Mouse (Mus musculus): ENCODE measurements around the gene Slc22a18. TPM values are rescaled to one million over a fixed set of nuclear protein-coding genes. Genes with fewer than 3 reads are reported as not detected.
"Not testable (repeated sequence)": the region's sequence is repeated elsewhere in the genome, so short reads cannot be mapped to it uniquely, and the experiment has no call there.

Slc22a18 gene
- polyA plus RNA-seq, 1 experiment from 2014 or later: 18.6 TPM

DNA sequence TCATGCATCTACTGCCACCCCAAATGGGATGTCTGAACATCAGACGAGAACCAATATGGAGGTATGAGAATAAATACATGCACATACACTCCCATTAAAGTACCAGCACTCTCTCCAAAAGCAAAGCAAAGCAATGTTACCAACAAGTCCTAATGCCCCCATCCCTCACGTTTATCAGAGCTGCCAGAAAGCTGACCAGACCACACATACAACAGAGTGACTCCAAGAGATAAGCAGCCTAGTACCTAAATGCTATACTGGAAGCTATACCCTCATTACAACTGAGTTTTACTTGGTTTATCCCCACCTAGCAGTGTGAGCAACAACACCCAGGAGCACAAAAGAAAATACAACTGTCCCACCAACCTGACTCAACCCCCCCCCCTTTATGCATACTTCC is 59.7 kb downstream of the Slc22a18 start:
- Histone ChIP-seq H3K9ac (replicated peaks) (no peak overlapping the region), H3K4me2 (ENCODE audit: low read depth, low read length) (peak overlapping the region; percentile 29; the same call in 1 of the 2 replicates), H3K9me3 (ENCODE audit: low read length) (no peaks in the 10 kb centered on the region), H3K27me3 (ENCODE audit: insufficient read depth, low read length) (no peaks in the 10 kb centered on the region), H3K36me3 (replicated peaks; ENCODE audit: insufficient read depth, low read length) (peaks cover 95% of the 10 kb centered on the region), H3K4me1 (ENCODE audit: insufficient read depth) (peaks cover 9% of the 10 kb centered on the region; the same call in 1 of the 2 replicates), H3K27ac (ENCODE audit: low read depth) (peak overlapping the region; percentile 18; the same call in 1 of the 2 replicates), H3K4me3 (ENCODE audit: low read depth, low read length) (no peak overlapping the region)
- DNase-seq: no peak
- peak; percentile 83 for ATAC-seq
- peak; percentile 91 for TF ChIP-seq EP300 (IDR thresholded peaks at IDR 0.05; ENCODE audit: low read depth)
- TF ChIP-seq CTCF (IDR thresholded peaks at IDR 0.05; ENCODE audit: low read depth): no peak
- 45% methylated on average over 2 of the region's 2 CpGs for WGBS (ENCODE audit: insufficient replicate concordance)

DNA sequence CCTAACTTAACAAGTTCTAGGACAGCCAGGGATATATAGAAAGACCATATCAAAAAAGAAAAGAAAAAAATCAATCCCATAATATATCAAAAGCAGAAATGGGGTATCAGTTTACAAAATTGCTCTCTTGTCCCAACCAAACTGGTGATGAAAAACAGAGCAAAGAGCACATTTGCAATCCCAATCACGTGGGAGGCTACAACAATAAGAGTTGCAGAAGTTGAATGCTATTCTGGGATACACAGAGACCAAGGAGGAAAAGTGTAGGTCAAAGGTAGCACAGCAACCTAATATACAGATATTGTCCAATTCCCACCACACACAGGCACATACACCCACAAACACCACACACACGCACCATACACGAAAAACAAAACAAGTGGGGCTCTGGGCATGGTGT is 62.7 kb downstream of the Slc22a18 start:
- Histone ChIP-seq H3K36me3 (replicated peaks; ENCODE audit: insufficient read depth, low read length) (peaks cover 91% of the 10 kb centered on the region), H3K27ac (ENCODE audit: low read depth) (no peak overlapping the region), H3K9me3 (ENCODE audit: low read length) (no peaks in the 10 kb centered on the region), H3K4me1 (ENCODE audit: insufficient read depth) (peaks cover 9% of the 10 kb centered on the region), H3K4me2 (ENCODE audit: low read depth, low read length) (no peak overlapping the region), H3K9ac (replicated peaks) (no peak overlapping the region), H3K27me3 (ENCODE audit: insufficient read depth, low read length) (no peaks in the 10 kb centered on the region), H3K4me3 (ENCODE audit: low read depth, low read length) (no peak overlapping the region)
- ATAC-seq (no peak), DNase-seq (no peak)
- TF ChIP-seq CTCF (IDR thresholded peaks at IDR 0.05; ENCODE audit: low read depth) (no peak), EP300 (IDR thresholded peaks at IDR 0.05; ENCODE audit: low read depth) (no peak)
- WGBS (ENCODE audit: insufficient replicate concordance): 90% methylated on average over 3 of the region's 3 CpGs

DNA sequence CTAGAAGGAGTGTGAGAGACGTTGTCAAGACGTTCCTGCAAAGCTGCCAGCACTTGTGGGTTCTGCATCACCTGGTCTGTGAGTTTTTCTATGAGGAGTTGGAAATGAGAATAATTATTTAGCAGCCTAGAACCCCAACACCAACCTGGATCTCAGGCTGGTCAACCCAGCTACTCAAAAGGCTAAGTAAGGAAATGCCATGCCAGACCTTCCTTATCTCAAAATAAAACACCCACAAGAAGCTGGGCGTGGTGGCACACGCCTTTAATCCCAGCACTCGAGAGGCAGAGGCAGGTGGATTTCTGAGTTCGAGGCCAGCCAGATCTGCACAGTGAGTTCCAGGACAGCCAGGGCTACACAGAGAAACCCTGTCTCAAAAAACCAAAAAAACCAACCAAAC is 64.7 kb downstream of the Slc22a18 start:
- not testable (repeated sequence) for H3K4me3 ChIP-seq (ENCODE audit: low read depth, low read length); DNase-seq; H3K27me3 ChIP-seq (ENCODE audit: insufficient read depth, low read length); H3K27ac ChIP-seq (ENCODE audit: low read depth); H3K9me3 ChIP-seq (ENCODE audit: low read length); H3K9ac ChIP-seq (replicated peaks); H3K4me2 ChIP-seq (ENCODE audit: low read depth, low read length)
- Histone ChIP-seq H3K36me3 (replicated peaks; ENCODE audit: insufficient read depth, low read length) (peaks cover 74% of the 10 kb centered on the region), H3K4me1 (ENCODE audit: insufficient read depth) (peaks cover 16% of the 10 kb centered on the region)
- 72% methylated on average over 6 of the region's 6 CpGs for WGBS (ENCODE audit: insufficient replicate concordance)
- ATAC-seq: peak; percentile 70

DNA sequence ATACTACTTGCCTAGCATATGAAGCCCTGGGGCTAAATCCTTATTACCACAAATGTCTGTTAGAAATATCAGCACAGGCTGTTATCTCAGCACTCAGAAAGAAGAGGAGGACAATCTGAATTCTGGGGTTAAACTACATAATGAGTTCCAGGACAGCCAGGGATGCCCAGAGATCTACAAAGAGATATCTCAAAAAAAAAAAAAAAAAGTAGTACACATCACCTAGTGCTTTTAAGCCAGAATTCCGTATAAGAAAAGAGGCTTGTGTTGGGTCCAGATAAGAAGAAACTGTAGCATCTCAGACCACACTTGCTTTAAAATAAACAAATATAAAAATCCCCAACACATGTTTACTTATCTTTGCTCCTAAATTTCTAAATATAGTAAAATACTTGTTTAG is 65.1 kb downstream of the Slc22a18 start:
- no peak for DNase-seq
- H3K4me1 ChIP-seq (ENCODE audit: insufficient read depth): peaks cover 16% of the 10 kb centered on the region
- no peak overlapping the region for H3K4me3 ChIP-seq (ENCODE audit: low read depth, low read length)
- H3K4me2 ChIP-seq (ENCODE audit: low read depth, low read length): no peak overlapping the region
- H3K36me3 ChIP-seq (replicated peaks; ENCODE audit: insufficient read depth, low read length): peaks cover 70% of the 10 kb centered on the region
- no peaks in the 10 kb centered on the region for H3K9me3 ChIP-seq (ENCODE audit: low read length)
- TF ChIP-seq EP300 (IDR thresholded peaks at IDR 0.05; ENCODE audit: low read depth) (no peak), CTCF (IDR thresholded peaks at IDR 0.05; ENCODE audit: low read depth) (no peak)
- H3K9ac ChIP-seq (replicated peaks): no peak overlapping the region
- 47% methylated on average over 1 of the region's 1 CpGs for WGBS (ENCODE audit: insufficient replicate concordance)
- H3K27ac ChIP-seq (ENCODE audit: low read depth): no peak overlapping the region
- no peak for ATAC-seq
- no peaks in the 10 kb centered on the region for H3K27me3 ChIP-seq (ENCODE audit: insufficient read depth, low read length)

DNA sequence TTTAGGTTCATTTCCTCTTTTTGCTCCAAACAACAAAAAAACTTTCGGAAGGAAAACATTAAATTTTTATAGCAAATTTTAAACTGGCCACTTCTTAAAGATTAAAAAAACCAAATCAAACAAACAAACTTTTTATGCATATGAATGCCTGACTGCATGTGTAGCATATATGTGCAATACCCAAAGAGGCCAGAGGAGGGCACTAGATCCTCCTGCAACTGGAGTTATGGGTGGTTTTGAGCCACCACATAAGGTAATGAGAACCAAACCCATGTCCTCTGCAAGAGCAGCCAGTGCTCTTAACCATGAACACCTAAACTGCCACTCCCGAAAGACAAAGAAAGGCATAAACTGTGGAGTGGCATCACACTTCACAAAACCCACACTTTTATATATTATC is 70.8 kb downstream of the Slc22a18 start:
- Histone ChIP-seq H3K36me3 (replicated peaks; ENCODE audit: insufficient read depth, low read length) (peaks cover 25% of the 10 kb centered on the region), H3K27ac (ENCODE audit: low read depth) (no peak overlapping the region), H3K4me3 (ENCODE audit: low read depth, low read length) (no peak overlapping the region), H3K9me3 (ENCODE audit: low read length) (no peaks in the 10 kb centered on the region), H3K27me3 (ENCODE audit: insufficient read depth, low read length) (no peaks in the 10 kb centered on the region), H3K9ac (replicated peaks) (no peak overlapping the region), H3K4me1 (ENCODE audit: insufficient read depth) (peaks cover 36% of the 10 kb centered on the region; the same call in 1 of the 2 replicates), H3K4me2 (ENCODE audit: low read depth, low read length) (no peak overlapping the region)
- 92% methylated on average over 2 of the region's 2 CpGs for WGBS (ENCODE audit: insufficient replicate concordance)
- ATAC-seq (no peak), DNase-seq (peak; percentile 52)
- TF ChIP-seq EP300 (IDR thresholded peaks at IDR 0.05; ENCODE audit: low read depth): no peak
- peak; percentile 80 for TF ChIP-seq CTCF (IDR thresholded peaks at IDR 0.05; ENCODE audit: low read depth)

DNA sequence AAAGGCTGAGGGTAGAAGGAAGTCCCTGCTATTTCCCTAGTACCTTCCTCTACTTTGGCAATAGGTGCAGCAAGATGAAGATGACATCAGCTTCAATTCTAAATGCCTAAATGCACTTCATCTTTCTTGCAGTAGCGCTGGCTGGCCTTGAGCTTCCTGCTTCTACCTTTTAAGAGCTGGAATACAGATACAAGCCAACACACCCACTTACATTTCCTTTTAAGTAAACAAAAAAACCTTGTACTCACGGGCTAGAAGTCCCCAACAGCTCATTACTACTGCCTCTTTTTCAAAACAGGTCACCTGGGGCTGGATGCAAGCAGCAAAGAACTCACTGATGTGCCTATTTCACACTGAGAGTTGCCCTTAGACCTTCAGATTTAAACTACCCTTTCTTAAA is 73.0 kb downstream of the Slc22a18 start:
- DNase-seq: no peak
- H3K27ac ChIP-seq (ENCODE audit: low read depth): 0 out of 2 replicates have a peak overlapping the region, but pooled peaks have one; percentile 5
- peaks cover 42% of the 10 kb centered on the region; the same call in 1 of the 2 replicates for H3K4me1 ChIP-seq (ENCODE audit: insufficient read depth)
- WGBS (ENCODE audit: insufficient replicate concordance): 46% methylated on average over 2 of the region's 2 CpGs
- peaks cover 8% of the 10 kb centered on the region; the same call in 1 of the 2 replicates for H3K36me3 ChIP-seq (replicated peaks; ENCODE audit: insufficient read depth, low read length)
- no peaks in the 10 kb centered on the region for H3K9me3 ChIP-seq (ENCODE audit: low read length)
- H3K4me3 ChIP-seq (ENCODE audit: low read depth, low read length): no peak overlapping the region
- TF ChIP-seq CTCF (IDR thresholded peaks at IDR 0.05; ENCODE audit: low read depth) (no peak), EP300 (IDR thresholded peaks at IDR 0.05; ENCODE audit: low read depth) (no peak)
- H3K4me2 ChIP-seq (ENCODE audit: low read depth, low read length): peak overlapping the region; percentile 92; the same call in 1 of the 2 replicates
- no peaks in the 10 kb centered on the region for H3K27me3 ChIP-seq (ENCODE audit: insufficient read depth, low read length)
- H3K9ac ChIP-seq (replicated peaks): 0 out of 2 replicates have a peak overlapping the region, but pooled peaks have one; percentile 35
- no peak for ATAC-seq
